Mouse (Mus musculus) limb, embryonic 14.5 days (tissue): ENCODE data around the gene Scaf1. TPM values are rescaled to one million over a fixed set of nuclear protein-coding genes. Genes with fewer than 3 reads are reported as not detected.
A peak's percentile ranks its signal among the peaks of the same experiment; 100 is the strongest.

Experiments
- ATAC-seq: fragments of 200-750 bp; cut with Nextera tagmentation; 2 replicates; pipeline ENCODE4 v1.8.0; 2017; ENCODE audit warnings: low read depth, moderate number of reproducible peaks, moderate TSS enrichment; ENCODE audit not compliant: low FRiP score
- DNase-seq: peaks from one replicate; pipeline ENCODE4 v3.0.0-alpha.2; 2015; ENCODE audit warnings: low spot score
- H3K27ac ChIP-seq: fragments of 300-500 bp; sonication (generic); replicated peaks from 2 replicates; pipeline ENCODE4 v1.5.1; 2014; ENCODE audit warnings: low read depth, mild to moderate bottlenecking, low read length, moderate library complexity, mixed read lengths
- H3K27me3 ChIP-seq: fragments of 300-500 bp; sonication (generic); 2 replicates; pipeline ENCODE4 v1.6.1; 2014; ENCODE audit warnings: low read length, mixed read lengths; ENCODE audit not compliant: control insufficient read depth, insufficient read depth
- H3K36me3 ChIP-seq: fragments of 300-500 bp; sonication (generic); 2 replicates; pipeline ENCODE4 v1.6.1; 2014; ENCODE audit warnings: mild to moderate bottlenecking, low read length, moderate library complexity, mixed read lengths; ENCODE audit not compliant: control insufficient read depth, insufficient read depth
- H3K4me1 ChIP-seq: fragments of 300-500 bp; sonication (generic); 2 replicates; pipeline ENCODE4 v1.6.1; 2014; ENCODE audit warnings: antibody characterized with exemption, low read length, mixed read lengths; ENCODE audit not compliant: control insufficient read depth, insufficient read depth
- H3K4me2 ChIP-seq: fragments of 300-500 bp; sonication (generic); replicated peaks from 2 replicates; pipeline ENCODE4 v1.6.1; 2014; ENCODE audit warnings: low read depth, mild to moderate bottlenecking, low read length, moderate library complexity; ENCODE audit not compliant: severe bottlenecking
- H3K4me3 ChIP-seq: fragments of 300-500 bp; sonication (generic); replicated peaks from 2 replicates; pipeline ENCODE4 v1.5.1; 2014; ENCODE audit warnings: low read length
- H3K9ac ChIP-seq: fragments of 300-500 bp; sonication (generic); 2 replicates; pipeline ENCODE4 v1.6.1; 2014; ENCODE audit warnings: mild to moderate bottlenecking, low read depth, low read length, moderate library complexity; ENCODE audit not compliant: severe bottlenecking
- H3K9me3 ChIP-seq: fragments of 300-500 bp; sonication (generic); 2 replicates; pipeline ENCODE4 v1.6.1; 2016; ENCODE audit warnings: low read length; ENCODE audit not compliant: control insufficient read depth
- POLR2A ChIP-seq: fragments of 200-500 bp; IDR thresholded peaks from 2 replicates; pipeline ENCODE4 v1.8.0; 2012; ENCODE audit warnings: inconsistent platforms, mild to moderate bottlenecking, moderate library complexity, borderline replicate concordance; ENCODE audit not compliant: insufficient read depth, insufficient read length; ENCODE audit errors: extremely low read depth
- WGBS: fragments of 180-500 bp; shearing (Covaris S2); extraction: QIAGEN DNeasy Blood & Tissue Kit; methylation state at CpG from one replicate; pipeline ENCODE4 v1.1.7; 2014; 5-methylcytosine and 5-hydroxymethylcytosine counted together
- polyA plus RNA-seq, 2 experiments: library from polyadenylated mRNA; depleted of rRNA in 1 of 2; stranded (reverse) in 1 of 2; unstranded in 1 of 2; fragments of >200 nt; fragmentation: Nextera tagmentation in 1 of 2; extraction: Ambion mirVana in 1 of 2; gene quantifications; 2 replicates each; pipeline versions ENCODE4 v1.2.1 to v1.2.3; 2012 to 2014

The Scaf1 gene
- polyA plus RNA-seq, 2 experiments, result 50.7 to 114 TPM

GRCm38 (mm10) chr7:44959874-44960511 is 56.2 kb downstream of the Scaf1 start:
- Histone ChIP-seq H3K4me2 (no peak overlapping the region), H3K4me3 (no peak overlapping the region), H3K27ac (no peak overlapping the region), H3K36me3 (peaks cover 42% of the 10 kb centered on the region), H3K9me3 (no peaks in the 10 kb centered on the region), H3K27me3 (no peaks in the 10 kb centered on the region), H3K4me1 (no peaks in the 10 kb centered on the region), H3K9ac (no peak overlapping the region)
- DNase-seq (no peak), ATAC-seq (no peak)
- TF ChIP-seq POLR2A, result no peak
- 87% methylated on average over 10 of the region's 10 CpGs for WGBS

- Histone ChIP-seq H3K4me2 (no peak overlapping the region), H3K4me1 (no peaks in the 10 kb centered on the region), H3K9ac (no peak overlapping the region), H3K27ac (no peak overlapping the region), H3K36me3 (peaks cover 38% of the 10 kb centered on the region), H3K9me3 (no peaks in the 10 kb centered on the region), H3K4me3 (no peak overlapping the region), H3K27me3 (no peaks in the 10 kb centered on the region)
- DNase-seq, result no peak
- ATAC-seq, result no peak
- TF ChIP-seq POLR2A, result no peak
- WGBS, result 84% methylated on average over 8 of the region's 8 CpGs
These were observed 56.9 kb downstream of the Scaf1 start for GRCm38 (mm10) chr7:44959281-44959680.

GRCm38 (mm10) chr7:44958208-44958607 is 58.0 kb downstream of the Scaf1 start:
- H3K27ac ChIP-seq, result no peak overlapping the region
- TF ChIP-seq POLR2A, result no peak
- H3K27me3 ChIP-seq, result no peaks in the 10 kb centered on the region
- no peaks in the 10 kb centered on the region for H3K4me1 ChIP-seq
- 53% methylated on average over 7 of the region's 7 CpGs for WGBS
- H3K36me3 ChIP-seq, result peaks cover 32% of the 10 kb centered on the region
- no peak overlapping the region for H3K4me2 ChIP-seq
- no peak overlapping the region for H3K4me3 ChIP-seq
- DNase-seq (peak; percentile 40), ATAC-seq (no peak)
- no peaks in the 10 kb centered on the region for H3K9me3 ChIP-seq
- no peak overlapping the region for H3K9ac ChIP-seq

- Histone ChIP-seq H3K9me3 (no peaks in the 10 kb centered on the region), H3K36me3 (peaks cover 23% of the 10 kb centered on the region), H3K27me3 (no peaks in the 10 kb centered on the region), H3K4me3 (no peak overlapping the region), H3K4me2 (no peak overlapping the region), H3K9ac (no peak overlapping the region), H3K27ac (no peak overlapping the region), H3K4me1 (no peaks in the 10 kb centered on the region)
- TF ChIP-seq POLR2A, result no peak
- 72% methylated on average over 19 of the region's 20 CpGs for WGBS
- ATAC-seq (no peak), DNase-seq (no peak)
These were observed 58.9 kb downstream of the Scaf1 start for GRCm38 (mm10) chr7:44957183-44957835.

GRCm38 (mm10) chr7:44956266-44956665 is 59.9 kb downstream of the Scaf1 start:
- whole genome bisulfite sequencing, result 48% methylated on average over 6 of the region's 6 CpGs
- TF ChIP-seq POLR2A, result no peak
- Histone ChIP-seq H3K4me3 (no peak overlapping the region), H3K27ac (no peak overlapping the region), H3K9me3 (no peaks in the 10 kb centered on the region), H3K36me3 (peaks cover 14% of the 10 kb centered on the region), H3K4me2 (no peak overlapping the region), H3K27me3 (peaks cover 5% of the 10 kb centered on the region; the same call in 1 of the 2 replicates), H3K9ac (no peak overlapping the region), H3K4me1 (peaks cover 4% of the 10 kb centered on the region)
- ATAC-seq (no peak), DNase-seq (no peak)
